Mouse (Mus musculus): ENCODE data around the gene Dbt.

DNA sequence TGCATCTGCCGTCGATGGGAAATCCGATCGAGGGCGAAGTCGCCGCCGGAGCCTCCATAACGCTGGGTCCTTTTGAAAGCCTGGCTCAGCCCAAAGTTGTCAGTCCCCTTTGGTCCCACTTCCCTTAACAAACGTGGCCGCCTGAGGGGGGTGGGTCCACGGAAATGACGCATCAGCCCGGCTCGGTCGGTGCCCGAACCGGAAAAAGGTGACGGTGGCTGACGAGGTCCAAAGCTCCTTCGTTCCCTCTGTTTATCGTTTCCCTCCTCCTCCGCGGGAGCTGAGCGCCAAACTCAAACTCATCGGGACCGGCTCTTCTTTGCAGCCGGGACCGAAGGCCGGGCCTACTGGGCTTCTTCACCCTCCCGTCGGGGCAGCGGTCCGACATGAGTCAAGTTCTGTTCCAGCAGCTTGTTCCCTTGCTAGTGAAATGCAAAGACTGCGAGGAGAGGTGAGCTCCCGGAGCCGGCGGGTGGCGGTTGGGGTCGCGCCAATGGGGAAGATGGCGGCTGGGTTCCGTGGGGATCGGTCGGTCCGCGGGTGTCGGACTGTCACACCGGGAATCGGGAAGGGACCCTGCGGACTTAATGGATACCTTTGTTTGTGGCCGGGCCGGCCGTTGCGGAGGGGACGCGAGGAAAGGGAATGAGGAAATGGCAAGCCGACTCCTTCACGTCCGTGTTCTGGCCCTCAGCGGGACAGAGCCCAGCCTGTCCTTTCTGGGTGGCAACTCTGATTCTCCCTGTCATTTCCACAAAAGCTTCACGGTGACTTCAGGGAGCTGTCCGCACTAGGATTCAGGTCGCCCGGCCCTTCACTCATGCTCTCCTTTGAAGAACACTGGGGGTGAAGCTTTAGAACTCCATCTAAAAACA is 82.1 kb downstream of the Dbt start, which contains the start of gene Sass6:
- no peak for TF ChIP-seq CTCF (IDR thresholded peaks at IDR 0.05; ENCODE audit: extremely low read depth, insufficient read depth, insufficient read length, insufficient replicate concordance)
- peak; percentile 7; the same call in 1 of the 2 replicates for TF ChIP-seq POLR2A (IDR thresholded peaks at IDR 0.05; ENCODE audit: low read depth, low read length)
